Mouse (Mus musculus) CH12.LX (cell line): ENCODE measurements at regions not wholly inside any gene's neighbourhood (a gene's known extent, or its start where the extent isn't known, plus 50 kb on each side); places are given as distances from the start of the nearest gene placed in this dataset.

Experiments used
- DNase-seq: peaks from one replicate; pipeline ENCODE4 v3.0.0-alpha.2; 2013; ENCODE audit errors: extremely low read depth
- H3K27ac ChIP-seq: 2 replicates; pipeline ENCODE4 v1.5.1; 2012; ENCODE audit warnings: low read depth, mild to moderate bottlenecking, control low read depth, moderate library complexity; ENCODE audit not compliant: insufficient read depth
- H3K27me3 ChIP-seq: replicated peaks from 2 replicates; pipeline ENCODE3; 2012; ENCODE audit warnings: inconsistent platforms
- H3K36me3 ChIP-seq, 2 experiments: replicated peaks in 1 of 2; 2 replicates each; pipeline versions ENCODE3 to v1.6.1; 2012; ENCODE audit warnings: inconsistent platforms in 1 of 2, low read length in 1 of 2, mild to moderate bottlenecking in 1 of 2, mixed read lengths in 1 of 2, moderate library complexity in 1 of 2; ENCODE audit not compliant: control insufficient read depth in 1 of 2, insufficient read depth in 1 of 2
- H3K4me1 ChIP-seq, 2 experiments: 2 replicates each; pipeline ENCODE4 v1.6.1; 2012; ENCODE audit warnings: inconsistent platforms in 1 of 2, moderate library complexity in 1 of 2; ENCODE audit not compliant: insufficient read depth in 2 of 2, control insufficient read depth in 1 of 2
- H3K4me2 ChIP-seq: 2 replicates; pipeline ENCODE4 v1.6.1; 2012; ENCODE audit warnings: low read depth, mild to moderate bottlenecking, control low read depth; ENCODE audit not compliant: poor library complexity, insufficient read depth, severe bottlenecking
- H3K4me3 ChIP-seq, 3 experiments: fragments of 150-350 bp in 1 of 3; sonication (generic) in 1 of 3; replicated peaks in 1 of 3; 2 replicates each; pipeline versions ENCODE3 to v1.5.1; 2011 to 2012; ENCODE audit warnings: low read depth in 2 of 3, low read length in 2 of 3, mild to moderate bottlenecking in 2 of 3, moderate library complexity in 2 of 3, control low read depth in 1 of 3, improper control_type of control experiment in 1 of 3, inconsistent platforms in 1 of 3, mixed read lengths in 1 of 3; ENCODE audit not compliant: poor library complexity in 1 of 3
- H3K79me2 ChIP-seq: replicated peaks from 2 replicates; pipeline ENCODE4 v1.6.1; 2012; ENCODE audit warnings: mild to moderate bottlenecking, moderate library complexity; ENCODE audit not compliant: control insufficient read depth, poor library complexity, insufficient read depth, severe bottlenecking; ENCODE audit errors: extremely low read depth
- H3K9ac ChIP-seq: 2 replicates; pipeline ENCODE4 v1.6.1; 2012; ENCODE audit warnings: low read depth, mild to moderate bottlenecking, control low read depth, moderate library complexity; ENCODE audit not compliant: insufficient read depth
- H3K9me3 ChIP-seq: replicated peaks from 2 replicates; pipeline ENCODE3; 2012; ENCODE audit warnings: low read length, inconsistent platforms, mixed read lengths
- BHLHE40 ChIP-seq: IDR thresholded peaks from 2 replicates; pipeline ENCODE4 v1.6.1; 2011; ENCODE audit warnings: mild to moderate bottlenecking, low read depth, low read length, improper control_type of control experiment
- CHD1 ChIP-seq: IDR thresholded peaks from 2 replicates; pipeline ENCODE4 v1.6.1; 2012; ENCODE audit warnings: low read depth, low read length, improper control_type of control experiment, inconsistent platforms
- CHD2 ChIP-seq: IDR thresholded peaks from 2 replicates; pipeline ENCODE4 v1.6.1; 2011; ENCODE audit warnings: low read length, improper control_type of control experiment
- CTCF ChIP-seq, 2 experiments: IDR thresholded peaks in 1 of 2; conservative IDR thresholded peaks in 1 of 2; 2 replicates each; pipeline ENCODE4 v1.5.1; 2011 to 2012; ENCODE audit warnings: low read depth in 2 of 2, low read length in 2 of 2, improper control_type of control experiment in 1 of 2, inconsistent platforms in 1 of 2, mild to moderate bottlenecking in 1 of 2, moderate library complexity in 1 of 2
- E2F4 ChIP-seq: IDR thresholded peaks from 2 replicates; pipeline ENCODE4 v1.6.1; 2011; ENCODE audit warnings: low read depth, low read length, improper control_type of control experiment; ENCODE audit not compliant: insufficient replicate concordance
- ELF1 ChIP-seq: IDR thresholded peaks from 2 replicates; pipeline ENCODE4 v1.6.1; 2014; ENCODE audit warnings: low read depth, mild to moderate bottlenecking, inconsistent platforms, low read length, improper control_type of control experiment
- EP300 ChIP-seq: IDR thresholded peaks from 2 replicates; pipeline ENCODE4 v1.6.1; 2011; ENCODE audit warnings: low read length, improper control_type of control experiment
- ETS1 ChIP-seq: conservative IDR thresholded peaks from 2 replicates; pipeline ENCODE4 v1.6.1; 2012; ENCODE audit warnings: low read depth, mild to moderate bottlenecking, inconsistent platforms, low read length, improper control_type of control experiment, moderate library complexity
- GABPA ChIP-seq: IDR thresholded peaks from 2 replicates; pipeline ENCODE4 v1.6.1; 2012; ENCODE audit warnings: low read depth, low read length, improper control_type of control experiment, inconsistent platforms; ENCODE audit not compliant: insufficient replicate concordance
- HCFC1 ChIP-seq: IDR thresholded peaks from 2 replicates; pipeline ENCODE4 v1.6.1; 2012; ENCODE audit warnings: low read depth, mild to moderate bottlenecking, inconsistent platforms, low read length, improper control_type of control experiment
- IRF4 ChIP-seq: IDR thresholded peaks from 2 replicates; pipeline ENCODE4 v1.6.1; 2014; ENCODE audit warnings: low read depth, mild to moderate bottlenecking, inconsistent platforms, low read length, improper control_type of control experiment
- JUN ChIP-seq: IDR thresholded peaks from 2 replicates; pipeline ENCODE4 v1.6.1; 2011; ENCODE audit warnings: low read depth, mild to moderate bottlenecking, low read length, improper control_type of control experiment, moderate library complexity; ENCODE audit not compliant: insufficient read depth
- JUND ChIP-seq: conservative IDR thresholded peaks from 2 replicates; pipeline ENCODE4 v1.6.1; 2011; ENCODE audit warnings: low read depth, low read length, improper control_type of control experiment
- KAT2A ChIP-seq: IDR thresholded peaks from 2 replicates; pipeline ENCODE4 v1.6.1; 2012; ENCODE audit warnings: low read length, improper control_type of control experiment, inconsistent platforms; ENCODE audit not compliant: insufficient replicate concordance
- MAFK ChIP-seq: IDR thresholded peaks from 2 replicates; pipeline ENCODE4 v1.6.1; 2011; ENCODE audit warnings: low read length, improper control_type of control experiment; ENCODE audit not compliant: insufficient replicate concordance
- MAX ChIP-seq: IDR thresholded peaks from 2 replicates; pipeline ENCODE4 v1.6.1; 2011; ENCODE audit warnings: low read length, improper control_type of control experiment
- MAZ ChIP-seq: IDR thresholded peaks from 2 replicates; pipeline ENCODE4 v1.6.1; 2012; ENCODE audit warnings: low read depth, mild to moderate bottlenecking, inconsistent platforms, low read length, improper control_type of control experiment, moderate library complexity
- MEF2A ChIP-seq: IDR thresholded peaks from 2 replicates; pipeline ENCODE4 v1.6.1; 2014; ENCODE audit warnings: low read depth, mild to moderate bottlenecking, inconsistent platforms, low read length, improper control_type of control experiment, borderline replicate concordance
- MXI1 ChIP-seq: IDR thresholded peaks from 2 replicates; pipeline ENCODE4 v1.6.1; 2011; ENCODE audit warnings: mild to moderate bottlenecking, low read depth, low read length, improper control_type of control experiment
- MYC ChIP-seq: IDR thresholded peaks from 2 replicates; pipeline ENCODE4 v1.6.1; 2011; ENCODE audit warnings: low read depth, mild to moderate bottlenecking, improper control_type of control experiment, low read length
- NELFE ChIP-seq: IDR thresholded peaks from 2 replicates; pipeline ENCODE4 v1.6.1; 2011; ENCODE audit warnings: low read depth, low read length, improper control_type of control experiment
- NRF1 ChIP-seq: IDR thresholded peaks from 2 replicates; pipeline ENCODE4 v1.6.1; 2014; ENCODE audit warnings: low read depth, mild to moderate bottlenecking, inconsistent platforms, low read length, improper control_type of control experiment, moderate library complexity
- PAX5 ChIP-seq: IDR thresholded peaks from 2 replicates; pipeline ENCODE4 v1.6.1; 2012; ENCODE audit warnings: low read length, inconsistent platforms, mixed read lengths
- POLR2A ChIP-seq: IDR thresholded peaks from 2 replicates; pipeline ENCODE4 v1.6.1; 2011; ENCODE audit warnings: low read depth, mild to moderate bottlenecking, improper control_type of control experiment, low read length
- POLR2AphosphoS2 ChIP-seq: IDR thresholded peaks from 2 replicates; pipeline ENCODE4 v1.6.1; 2011; ENCODE audit warnings: low read depth, low read length, improper control_type of control experiment
- RAD21 ChIP-seq: IDR thresholded peaks from 2 replicates; pipeline ENCODE4 v1.6.1; 2011; ENCODE audit warnings: low read depth, mild to moderate bottlenecking, low read length, improper control_type of control experiment, moderate library complexity
- RCOR1 ChIP-seq: conservative IDR thresholded peaks from 2 replicates; pipeline ENCODE4 v1.6.1; 2012; ENCODE audit warnings: low read depth, mild to moderate bottlenecking, inconsistent platforms, low read length, improper control_type of control experiment
- SIN3A ChIP-seq: IDR thresholded peaks from 2 replicates; pipeline ENCODE4 v1.6.1; 2012; ENCODE audit warnings: low read length, improper control_type of control experiment, inconsistent platforms
- SMC3 ChIP-seq: IDR thresholded peaks from 2 replicates; pipeline ENCODE4 v1.6.1; 2011; ENCODE audit warnings: low read depth, low read length, improper control_type of control experiment
- TBP ChIP-seq: conservative IDR thresholded peaks from 2 replicates; pipeline ENCODE4 v1.6.1; 2011; ENCODE audit warnings: low read depth, low read length, improper control_type of control experiment
- TCF12 ChIP-seq: IDR thresholded peaks from 2 replicates; pipeline ENCODE4 v1.6.1; 2014; ENCODE audit warnings: low read depth, mild to moderate bottlenecking, inconsistent platforms, low read length, improper control_type of control experiment
- UBTF ChIP-seq: IDR thresholded peaks from 2 replicates; pipeline ENCODE4 v1.6.1; 2012; ENCODE audit warnings: low read depth, mild to moderate bottlenecking, inconsistent platforms, low read length, improper control_type of control experiment, moderate library complexity
- USF1 ChIP-seq: IDR thresholded peaks from 2 replicates; pipeline ENCODE4 v1.6.1; 2014; ENCODE audit warnings: low read depth, mild to moderate bottlenecking, inconsistent platforms, low read length, improper control_type of control experiment
- USF2 ChIP-seq: conservative IDR thresholded peaks from 2 replicates; pipeline ENCODE4 v1.6.1; 2011; ENCODE audit warnings: low read depth, low read length, improper control_type of control experiment
- ZC3H11A ChIP-seq: IDR thresholded peaks from 2 replicates; pipeline ENCODE4 v1.6.1; 2012; ENCODE audit warnings: low read depth, mild to moderate bottlenecking, inconsistent platforms, low read length, improper control_type of control experiment
- ZKSCAN1 ChIP-seq: IDR thresholded peaks from 2 replicates; pipeline ENCODE4 v1.6.1; 2012; ENCODE audit warnings: low read depth, inconsistent platforms, low read length, improper control_type of control experiment, borderline replicate concordance
- ZMIZ1 ChIP-seq: IDR thresholded peaks from 2 replicates; pipeline ENCODE4 v1.6.1; 2012; ENCODE audit warnings: low read depth, mild to moderate bottlenecking, inconsistent platforms, low read length, improper control_type of control experiment
- ZNF384 ChIP-seq: IDR thresholded peaks from 2 replicates; pipeline ENCODE4 v1.6.1; 2012; ENCODE audit warnings: low read depth, low read length, improper control_type of control experiment, inconsistent platforms
- dilution Hi-C: fragments of 300-500 bp; cut with MboI; formaldehyde crosslinking; loops from 2 replicates; pipeline ENCODE4 v1.14.3; 2020; ENCODE audit warnings: low sequenced_read_pairs; ENCODE audit not compliant: extremely low pct_unique_long_range_greater_than_20kb, extremely low pct_ligation_motif_present
- in situ Hi-C: fragments of 300-500 bp; cut with MboI; formaldehyde crosslinking; loops from 3 replicates; pipeline ENCODE4 v1.14.3; 2019; ENCODE audit warnings: low sequenced_read_pairs, low pct_ligation_motif_present, low pct_unique_long_range_greater_than_20kb, mixed read lengths

DNA sequence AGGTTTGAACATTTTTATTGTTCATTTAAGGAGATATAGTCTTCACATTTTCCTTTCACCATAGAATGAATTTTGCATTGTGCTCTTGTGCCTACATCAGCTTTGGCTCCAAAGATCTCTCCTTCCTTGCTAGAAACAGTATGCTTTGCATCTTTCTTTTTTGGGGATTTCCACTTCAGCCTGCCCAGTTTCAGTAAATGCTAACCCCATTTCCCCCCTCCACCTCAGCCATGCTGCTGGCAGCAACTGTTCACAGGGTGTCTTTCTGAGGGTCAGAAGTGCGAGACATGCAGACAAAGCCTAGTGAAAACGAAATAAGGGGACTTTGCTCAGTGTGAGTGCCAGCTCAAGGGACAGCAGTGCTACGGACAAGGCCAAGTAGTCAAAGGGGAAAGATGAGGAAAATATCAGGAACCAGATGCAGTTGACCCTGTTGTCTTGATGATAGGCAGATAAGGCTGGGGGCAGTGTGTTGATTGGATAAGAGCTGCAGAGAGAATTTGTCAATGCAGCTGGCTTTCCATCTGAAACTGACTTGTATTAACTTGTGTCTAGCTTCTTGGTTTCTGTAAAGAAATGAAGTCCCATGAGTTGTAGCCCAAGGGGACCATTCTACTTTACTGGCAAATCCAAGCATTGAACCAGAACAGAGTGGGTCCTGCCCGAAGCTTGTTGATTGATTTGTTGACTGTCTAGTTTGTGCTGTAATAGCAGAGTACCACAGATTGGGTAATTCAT lies 62.1 kb downstream of the Cxcr4 start:
- no peaks in the 10 kb centered on the region for H3K36me3 ChIP-seq
- peak overlapping the region in 1 of 3 experiments; percentile 44 for H3K4me3 ChIP-seq
- H3K79me2 ChIP-seq, result no peaks in the 10 kb centered on the region
- TF ChIP-seq ETS1, result peak; percentile 31
- no peak for TF ChIP-seq KAT2A
- TF ChIP-seq PAX5, result no peak
- TF ChIP-seq TBP, result peak; percentile 59
- TF ChIP-seq RAD21, result peak; percentile 5; the same call in 1 of the 2 replicates
- TF ChIP-seq RCOR1, result 0 out of 2 replicates have a peak, but pooled peaks have one; percentile 20
- 0 out of 2 replicates have a peak, but pooled peaks have one; percentile 5 for TF ChIP-seq JUN
- no peak for TF ChIP-seq ELF1
- TF ChIP-seq NELFE, result no peak
- no peak for TF ChIP-seq MAFK
- TF ChIP-seq USF1, result no peak
- peak; percentile 46; the same call in 1 of the 2 replicates for TF ChIP-seq CHD2
- no peak; the same call in 1 of the 2 replicates for TF ChIP-seq BHLHE40
- peak; percentile 36; the same call in 1 of the 2 replicates for TF ChIP-seq MXI1
- TF ChIP-seq IRF4, result peak; percentile 73
- peak; percentile 64; the same call in 1 of the 2 replicates for TF ChIP-seq MYC
- no peak for TF ChIP-seq JUND
- peak; percentile 71; the same call in 1 of the 2 replicates for TF ChIP-seq EP300
- TF ChIP-seq SMC3, result no peak; the same call in 1 of the 2 replicates
- TF ChIP-seq GABPA, result no peak
- TF ChIP-seq ZC3H11A, result no peak
- TF ChIP-seq CTCF (conservative IDR thresholded peaks at IDR 0.05 in 1 of 2, IDR thresholded peaks at IDR 0.05 in 1 of 2; ENCODE audit: low read depth in 2 of 2, low read length in 2 of 2), result no peak
- TF ChIP-seq UBTF, result no peak
- TF ChIP-seq E2F4, result no peak
- peak; percentile 37; the same call in 1 of the 2 replicates for TF ChIP-seq ZMIZ1
- no peak for TF ChIP-seq ZKSCAN1
- peak; percentile 65; the same call in 1 of the 2 replicates for TF ChIP-seq MAZ
- TF ChIP-seq NRF1, result no peak
- TF ChIP-seq POLR2A, result peak; percentile 58
- no peak; the same call in 1 of the 2 replicates for TF ChIP-seq MAX
- peak; percentile 31; the same call in 1 of the 2 replicates for TF ChIP-seq SIN3A
- TF ChIP-seq ZNF384, result 0 out of 2 replicates have a peak, but pooled peaks have one; percentile 18
- no peak for TF ChIP-seq POLR2AphosphoS2
- TF ChIP-seq MEF2A, result peak; percentile 45
- no peak; the same call in none of the 2 replicates for TF ChIP-seq TCF12
- no peak for TF ChIP-seq CHD1
- TF ChIP-seq USF2, result no peak
- no peak for TF ChIP-seq HCFC1
- TF ChIP-seq, all 38 proteins: peak for 16
- Histone ChIP-seq H3K27ac (peak overlapping the region; percentile 100), H3K9me3 (peaks cover 4% of the 10 kb centered on the region), H3K9ac (peak overlapping the region; percentile 67), H3K4me2 (peak overlapping the region; percentile 58), H3K4me1 (peaks cover 26 to 67% of the 10 kb centered on the region in 2 experiments), H3K27me3 (no peaks in the 10 kb centered on the region)
- in situ Hi-C loops, result loop anchor here (10.0 kb wide), 1 partner anchor 55 kb away; no protein-coding TSS in a partner anchor
- DNase-seq, result peak; percentile 87
- dilution Hi-C loops, result no loop called here
